Mouse (Mus musculus) heart, embryonic 11.5 days (tissue): ENCODE results near the gene Atp2b1. TPM values are rescaled to one million over a fixed set of nuclear protein-coding genes. Genes with fewer than 3 reads are reported as not detected.

Experiments
- polyA plus RNA-seq: library from polyadenylated mRNA; unstranded; fragments of >200 nt; fragmentation: Nextera tagmentation; extraction: Ambion mirVana; gene quantifications from 2 replicates; pipeline ENCODE4 v1.2.1, GENCODE M21; 2014

Atp2b1 gene
- polyA plus RNA-seq, 1 experiment from 2014 or later, result 104 TPM

Other genes starting within 250 kb of the Atp2b1 start
- gene Poc1b, start 192.6 kb downstream of the Atp2b1 start, polyA plus RNA-seq, result 10.3 and 14.2 TPM in 2 replicates
- gene Galnt4, start 193.8 kb downstream of the Atp2b1 start, polyA plus RNA-seq, result 6.2 and 7.7 TPM in 2 replicates
- gene Phxr2, start 211.9 kb downstream of the Atp2b1 start, polyA plus RNA-seq, result not detected in 2 replicates